Mouse (Mus musculus) MEL (cell line): ENCODE data around the gene Alg9. TPM values are rescaled to one million over a fixed set of nuclear protein-coding genes. Genes with fewer than 3 reads are reported as not detected.

ENCODE experiments used
- DNase-seq: peaks from one replicate; pipeline ENCODE4 v3.0.0; 2011; ENCODE audit warnings: low read depth, low spot score
- H3K27ac ChIP-seq: 2 replicates; pipeline ENCODE4 v1.5.1; 2012; ENCODE audit warnings: low read depth, mild to moderate bottlenecking, control low read depth, low read length, moderate library complexity; ENCODE audit not compliant: control insufficient read depth
- H3K27me3 ChIP-seq, 2 experiments: fragments of 150-350 bp in 1 of 2; sonication (generic) in 1 of 2; 2 replicates each; pipeline ENCODE4 v1.6.1; 2012; ENCODE audit warnings: low read length in 2 of 2, mild to moderate bottlenecking in 2 of 2, improper control_type of control experiment in 1 of 2, moderate library complexity in 1 of 2; ENCODE audit not compliant: insufficient read depth in 2 of 2, control insufficient read depth in 1 of 2
- H3K36me3 ChIP-seq, 2 experiments: 2 replicates each; pipeline ENCODE4 v1.6.1; 2012 to 2014; ENCODE audit warnings: low read length in 2 of 2, improper control_type of control experiment in 1 of 2, inconsistent platforms in 1 of 2, mild to moderate bottlenecking in 1 of 2; ENCODE audit not compliant: insufficient read depth in 2 of 2, control insufficient read depth in 1 of 2
- H3K4me1 ChIP-seq, 2 experiments: fragments of 150-350 bp in 1 of 2; sonication (generic) in 1 of 2; 2 replicates each; pipeline ENCODE4 v1.6.1; 2012; ENCODE audit warnings: low read length in 2 of 2, improper control_type of control experiment in 1 of 2, mild to moderate bottlenecking in 1 of 2; ENCODE audit not compliant: insufficient read depth in 2 of 2, control insufficient read depth in 1 of 2
- H3K4me3 ChIP-seq, 2 experiments: fragments of 150-350 bp in 1 of 2; sonication (generic) in 1 of 2; 2 replicates each; pipeline ENCODE4 v1.5.1; 2012; ENCODE audit warnings: low read depth in 2 of 2, low read length in 2 of 2, mild to moderate bottlenecking in 2 of 2, moderate library complexity in 2 of 2, control low read depth in 1 of 2, improper control_type of control experiment in 1 of 2; ENCODE audit not compliant: control insufficient read depth in 1 of 2, insufficient read depth in 1 of 2
- H3K79me2 ChIP-seq: 2 replicates; pipeline ENCODE4 v1.6.1; 2012; ENCODE audit warnings: mild to moderate bottlenecking, low read length, moderate library complexity; ENCODE audit not compliant: control insufficient read depth, poor library complexity, insufficient read depth
- H3K9ac ChIP-seq: 2 replicates; pipeline ENCODE4 v1.6.1; 2012; ENCODE audit warnings: low read depth, mild to moderate bottlenecking, control low read depth, low read length, moderate library complexity; ENCODE audit not compliant: control insufficient read depth, poor library complexity, severe bottlenecking
- H3K9me3 ChIP-seq: fragments of 150-350 bp; sonication (generic); replicated peaks from 2 replicates; pipeline ENCODE4 v1.6.1; 2012; ENCODE audit warnings: mild to moderate bottlenecking, low read length, improper control_type of control experiment, moderate library complexity; ENCODE audit not compliant: insufficient read depth
- BHLHE40 ChIP-seq: IDR thresholded peaks from 2 replicates; pipeline ENCODE4 v1.6.1; 2012; ENCODE audit warnings: low read depth, mild to moderate bottlenecking, inconsistent platforms, low read length, improper control_type of control experiment, borderline replicate concordance
- E2F4 ChIP-seq: IDR thresholded peaks from 2 replicates; pipeline ENCODE4 v1.6.1; 2011; ENCODE audit warnings: low read depth, low read length, improper control_type of control experiment, borderline replicate concordance
- ELF1 ChIP-seq: IDR thresholded peaks from 2 replicates; pipeline ENCODE4 v1.6.1; 2014; ENCODE audit warnings: low read depth, mild to moderate bottlenecking, inconsistent platforms, low read length, improper control_type of control experiment, moderate library complexity
- ETS1 ChIP-seq: IDR thresholded peaks from 2 replicates; pipeline ENCODE4 v1.6.1; 2012; ENCODE audit warnings: low read depth, mild to moderate bottlenecking, inconsistent platforms, low read length, improper control_type of control experiment, moderate library complexity
- GABPA ChIP-seq: IDR thresholded peaks from 2 replicates; pipeline ENCODE4 v1.6.1; 2012; ENCODE audit warnings: low read depth, mild to moderate bottlenecking, inconsistent platforms, low read length, improper control_type of control experiment, moderate library complexity
- MAFK ChIP-seq: IDR thresholded peaks from 2 replicates; pipeline ENCODE4 v1.6.1; 2011; ENCODE audit warnings: low read depth, mild to moderate bottlenecking, low read length, improper control_type of control experiment, borderline replicate concordance
- MAX ChIP-seq: IDR thresholded peaks from 2 replicates; pipeline ENCODE4 v1.6.1; 2011; ENCODE audit warnings: low read length, improper control_type of control experiment
- MEF2A ChIP-seq: IDR thresholded peaks from 2 replicates; pipeline ENCODE4 v1.6.1; 2014; ENCODE audit warnings: low read depth, mild to moderate bottlenecking, inconsistent platforms, low read length, improper control_type of control experiment; ENCODE audit not compliant: poor library complexity, insufficient replicate concordance, severe bottlenecking; ENCODE audit errors: extremely low read depth
- MXI1 ChIP-seq: IDR thresholded peaks from 2 replicates; pipeline ENCODE4 v1.6.1; 2011; ENCODE audit warnings: mild to moderate bottlenecking, low read depth, low read length, improper control_type of control experiment
- MYB ChIP-seq: IDR thresholded peaks from 2 replicates; pipeline ENCODE4 v1.6.1; 2011; ENCODE audit warnings: mild to moderate bottlenecking, low read depth, low read length, improper control_type of control experiment
- NELFE ChIP-seq: IDR thresholded peaks from 2 replicates; pipeline ENCODE4 v1.6.1; 2011; ENCODE audit warnings: low read depth, low read length, improper control_type of control experiment
- POLR2A ChIP-seq, 2 experiments: IDR thresholded peaks; 2 replicates each; pipeline ENCODE4 v1.6.1; 2011 to 2012; ENCODE audit warnings: low read length in 2 of 2, mild to moderate bottlenecking in 2 of 2, control low read depth in 1 of 2, improper control_type of control experiment in 1 of 2, low read depth in 1 of 2, moderate library complexity in 1 of 2; ENCODE audit not compliant: control insufficient read depth in 1 of 2, insufficient read depth in 1 of 2, poor library complexity in 1 of 2
- POLR2AphosphoS2 ChIP-seq: IDR thresholded peaks from 2 replicates; pipeline ENCODE4 v1.6.1; 2011; ENCODE audit warnings: low read length, improper control_type of control experiment
- RCOR1 ChIP-seq: IDR thresholded peaks from 2 replicates; pipeline ENCODE4 v1.6.1; 2012; ENCODE audit warnings: low read depth, mild to moderate bottlenecking, inconsistent platforms, low read length, improper control_type of control experiment
- SIN3A ChIP-seq: IDR thresholded peaks from 2 replicates; pipeline ENCODE4 v1.6.1; 2012; ENCODE audit warnings: low read length, improper control_type of control experiment, inconsistent platforms
- TAL1 ChIP-seq: IDR thresholded peaks from 2 replicates; pipeline ENCODE4 v1.6.1; 2012; ENCODE audit warnings: mild to moderate bottlenecking, inconsistent platforms, low read length, moderate library complexity, mixed read lengths
- USF1 ChIP-seq: IDR thresholded peaks from 2 replicates; pipeline ENCODE4 v1.6.1; 2014; ENCODE audit warnings: low read depth, mild to moderate bottlenecking, inconsistent platforms, low read length, improper control_type of control experiment, moderate library complexity
- USF2 ChIP-seq, 2 experiments: IDR thresholded peaks; 2 replicates each; pipeline ENCODE4 v1.6.1; 2011 to 2012; ENCODE audit warnings: improper control_type of control experiment in 2 of 2, low read length in 2 of 2, borderline replicate concordance in 1 of 2, inconsistent platforms in 1 of 2, low read depth in 1 of 2, mild to moderate bottlenecking in 1 of 2; ENCODE audit not compliant: insufficient read depth in 1 of 2
- ZNF384 ChIP-seq: IDR thresholded peaks from 2 replicates; pipeline ENCODE4 v1.6.1; 2012; ENCODE audit warnings: low read depth, mild to moderate bottlenecking, inconsistent platforms, low read length, improper control_type of control experiment
- polyA plus RNA-seq, 2 experiments: library from polyadenylated mRNA; stranded (reverse) in 1 of 2; unstranded in 1 of 2; fragments of >175 nt in 1 of 2; fragments of >200 nt in 1 of 2; gene quantifications; 2 replicates each; pipeline versions ENCODE4 v1.2.1 to v1.2.4; 2012; ENCODE audit warnings: low replicate concordance in 2 of 2, low read depth in 1 of 2; ENCODE audit not compliant: insufficient read length in 2 of 2, insufficient read depth in 1 of 2, missing spikeins in 1 of 2
- total RNA-seq: library from RNA; depleted of rRNA; stranded (reverse); fragments of 300-350 nt; gene quantifications from 2 replicates; pipeline ENCODE4 v1.2.3, GENCODE M21; 2012

The Alg9 gene
- total and polyA plus RNA-seq, 3 experiments, result 23.3 to 46.7 TPM; not detected in 1

DNA sequence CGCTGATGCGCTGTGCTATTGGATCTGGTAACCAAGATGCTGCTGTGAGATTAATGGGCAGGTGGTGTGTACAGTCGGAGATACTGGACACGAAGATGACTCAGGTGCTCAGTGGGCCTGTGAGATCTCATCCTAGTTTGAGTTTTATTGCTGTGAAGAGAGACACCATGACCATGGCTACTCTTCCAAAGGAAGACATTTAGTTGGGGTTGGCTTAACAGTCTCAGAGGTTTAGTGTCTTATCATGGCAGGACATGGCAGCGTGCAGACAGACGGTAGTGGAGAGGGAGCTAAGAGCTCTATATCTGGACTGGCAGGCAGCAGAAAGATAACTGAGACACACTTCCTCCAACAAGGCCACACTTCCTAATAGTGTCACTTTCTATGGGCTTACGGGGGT is 36.4 kb downstream of the Alg9 start (continued):
- TF ChIP-seq MYB (0 out of 2 replicates have a peak, but pooled peaks have one; percentile 51), MXI1 (peak; percentile 68), USF1 (no peak), ZNF384 (no peak), MAX (peak; percentile 66), BHLHE40 (0 out of 2 replicates have a peak, but pooled peaks have one; percentile 18), TAL1 (peak; percentile 92)
- TF ChIP-seq, all 39 proteins: peak for 13

DNA sequence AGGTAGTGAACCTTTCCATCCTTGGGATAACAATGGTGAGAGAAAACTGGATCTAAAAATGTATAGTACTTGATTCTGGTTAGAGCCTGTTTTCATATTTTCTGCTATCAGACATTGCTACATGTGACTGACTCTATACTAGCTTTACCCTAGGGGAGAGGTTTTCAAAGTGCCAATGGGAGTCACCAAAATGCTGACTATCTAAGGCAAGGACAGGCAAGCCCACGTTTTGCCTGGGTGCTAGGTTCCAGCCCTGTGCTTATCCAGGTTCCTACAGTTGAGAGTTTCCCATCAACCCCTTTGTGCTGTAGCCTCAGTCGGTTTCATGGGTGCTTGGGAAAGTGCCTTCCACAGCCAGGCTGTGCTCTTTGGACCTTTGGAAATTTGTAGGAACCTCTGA is 36.9 kb downstream of the Alg9 start:
- Histone ChIP-seq H3K4me3 (no peak overlapping the region), H3K36me3 (peaks cover 0 to 23% of the 10 kb centered on the region in 2 experiments; a peak in 2 of 4 replicates), H3K27me3 (no peaks in the 10 kb centered on the region), H3K27ac (peak overlapping the region; percentile 98), H3K9ac (no peak overlapping the region; the same call in 1 of the 2 replicates), H3K9me3 (no peaks in the 10 kb centered on the region), H3K79me2 (no peaks in the 10 kb centered on the region), H3K4me1 (peaks cover 2 to 20% of the 10 kb centered on the region in 2 experiments)
- peak; percentile 53 for DNase-seq
- TF ChIP-seq NELFE (no peak), MEF2A (no peak), ETS1 (no peak), MAFK (no peak), TAL1 (no peak), ELF1 (no peak), USF2 (IDR thresholded peaks at IDR 0.05; ENCODE audit: borderline replicate concordance in 1 of 2, insufficient read depth in 1 of 2, low read depth in 1 of 2, low read length in 2 of 2) (no peak), GABPA (no peak), POLR2A (IDR thresholded peaks at IDR 0.05; ENCODE audit: control insufficient read depth in 1 of 2, insufficient read depth in 1 of 2, low read depth in 1 of 2, low read length in 2 of 2, poor library complexity in 1 of 2) (no peak), USF1 (no peak), E2F4 (no peak), POLR2AphosphoS2 (no peak), SIN3A (no peak), RCOR1 (no peak)
